Mouse (Mus musculus) B cell, adult 67 days (primary cell): ENCODE results near the gene Vmn1r200. TPM values are rescaled to one million over a fixed set of nuclear protein-coding genes. Genes with fewer than 3 reads are reported as not detected.

ENCODE experiments used
- total RNA-seq, 2 experiments: library from RNA; stranded (reverse); gene quantifications; 4 replicates each; pipeline ENCODE4 v1.2.4; 2023

Vmn1r200 gene
- total RNA-seq: not detected

DNA sequence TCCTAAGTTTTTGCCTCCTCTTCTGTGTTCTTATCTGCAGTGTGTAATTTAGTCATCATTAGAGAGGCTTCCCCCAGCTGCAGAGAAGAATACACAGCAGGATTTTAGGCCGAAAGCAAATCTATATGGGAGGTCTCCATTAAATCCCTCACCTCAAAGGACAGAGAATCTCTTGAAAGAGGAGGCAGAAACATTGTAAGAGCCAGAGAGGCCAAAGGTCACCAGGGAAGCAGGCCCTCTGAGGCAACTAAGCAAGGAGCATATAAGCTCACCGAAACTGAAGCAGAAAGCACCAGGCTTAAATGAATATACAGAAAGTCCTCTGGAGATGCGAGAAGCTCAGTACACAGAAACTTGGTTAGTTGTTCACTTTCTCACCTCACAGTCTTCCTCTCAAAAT is at the start of gene Vmn1r200:
Gene Vmn1r200, plus strand, starts transcription at position 301 of the 400 bp plus-strand sequence.

GRCm38 (mm10) chr13:22350064-22350463 is 40.1 kb upstream of the Vmn1r200 start, which contains the start of gene Vmn1r198:
Gene Vmn1r198 (plus strand): TSS chr13:22350364.

DNA sequence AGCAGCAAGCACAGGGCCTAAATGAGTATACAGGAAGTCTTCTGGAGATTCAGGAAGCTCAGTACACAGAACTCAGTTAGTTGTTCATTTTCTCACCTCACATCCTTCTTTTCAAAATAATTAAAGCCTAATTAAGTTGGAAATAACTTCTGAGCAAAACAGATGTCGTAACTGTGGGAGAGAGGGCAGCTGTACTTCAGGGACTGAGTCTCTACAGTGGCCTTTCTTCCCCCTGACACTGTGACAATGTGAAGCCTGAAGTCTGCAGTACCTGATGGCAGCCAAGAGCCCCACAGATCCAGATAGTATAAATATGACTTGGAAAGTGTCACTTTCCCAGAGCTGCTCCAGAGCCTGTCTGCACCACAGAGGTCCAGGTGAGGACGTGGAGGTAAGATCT is 10.7 kb upstream of the Vmn1r200 start, which contains the start of gene Vmn1r199:
Gene Vmn1r199, plus strand, starts transcription at position 301 of the 400 bp plus-strand sequence.

Other genes with a start within 250 kb of the Vmn1r200 start
- not detected for gene Vmn1r191, start 206.4 kb upstream of the Vmn1r200 start, total RNA-seq
- not detected for gene Vmn1r192, start 199.2 kb upstream of the Vmn1r200 start, total RNA-seq
- gene Vmn1r193, start 167.2 kb upstream of the Vmn1r200 start, total RNA-seq: not detected
- not detected for gene Vmn1r194, start 146.2 kb upstream of the Vmn1r200 start, total RNA-seq
- gene Vmn1r195, start 119.9 kb upstream of the Vmn1r200 start, total RNA-seq: not detected
- gene Vmn1r196, start 100.5 kb upstream of the Vmn1r200 start, total RNA-seq: not detected
- gene Vmn1r197, start 65.8 kb upstream of the Vmn1r200 start, total RNA-seq: not detected
- gene Vmn1r198, start 40.0 kb upstream of the Vmn1r200 start, total RNA-seq: not detected
- gene Vmn1r199, start 10.6 kb upstream of the Vmn1r200 start, total RNA-seq: not detected
- not detected for gene Vmn1r201, start 81.5 kb downstream of the Vmn1r200 start, total RNA-seq
- gene Vmn1r202, start 115.0 kb downstream of the Vmn1r200 start, total RNA-seq: under 1 TPM; 0.12 TPM
- not detected for gene Vmn1r203, start 127.7 kb downstream of the Vmn1r200 start, total RNA-seq
- not detected for gene Vmn1r204, start 162.8 kb downstream of the Vmn1r200 start, total RNA-seq
- not detected for gene Vmn1r205, start 202.6 kb downstream of the Vmn1r200 start, total RNA-seq
- gene Vmn1r206, start 233.9 kb downstream of the Vmn1r200 start, total RNA-seq: not detected